Mouse (Mus musculus): Measurements from ENCODE around the gene Zrsr2. TPM values are rescaled to one million over a fixed set of nuclear protein-coding genes. Genes with fewer than 3 reads are reported as not detected.
A peak's percentile ranks its signal among the peaks of the same experiment; 100 is the strongest.

Gene Zrsr2
- polyA plus RNA-seq, 1 experiment: 51.0 TPM

GRCm38 (mm10) chrX:163951618-163952017 lies 6.8 kb downstream of the Zrsr2 start:
- Histone ChIP-seq H3K4me3 (ENCODE audit: insufficient read depth, low read length) (no peak overlapping the region), H3K4me1 (ENCODE audit: control insufficient read depth, insufficient read depth, low read length) (no peaks in the 10 kb centered on the region; the same call in 1 of the 2 replicates), H3K27ac (ENCODE audit: insufficient read depth, low read length) (no peak overlapping the region)
- no peak for TF ChIP-seq CTCF (IDR thresholded peaks at IDR 0.05; ENCODE audit: borderline replicate concordance, insufficient read depth, low read length)
- no peak for TF ChIP-seq POLR2A (IDR thresholded peaks at IDR 0.05; ENCODE audit: low read depth, low read length)

- TF ChIP-seq POLR2A (IDR thresholded peaks at IDR 0.05; ENCODE audit: low read depth, low read length): no peak
- TF ChIP-seq CTCF (IDR thresholded peaks at IDR 0.05; ENCODE audit: borderline replicate concordance, insufficient read depth, low read length): no peak
- Histone ChIP-seq H3K27ac (ENCODE audit: insufficient read depth, low read length) (no peak overlapping the region), H3K4me1 (ENCODE audit: control insufficient read depth, insufficient read depth, low read length) (no peaks in the 10 kb centered on the region), H3K4me3 (ENCODE audit: insufficient read depth, low read length) (no peak overlapping the region)
Measured at GRCm38 (mm10) chrX:163944381-163944780, 14.1 kb downstream of the Zrsr2 start.

GRCm38 (mm10) chrX:163938587-163938986 lies 19.9 kb downstream of the Zrsr2 start:
- Histone ChIP-seq H3K4me3 (ENCODE audit: insufficient read depth, low read length) (no peak overlapping the region), H3K4me1 (ENCODE audit: control insufficient read depth, insufficient read depth, low read length) (no peaks in the 10 kb centered on the region; the same call in 1 of the 2 replicates), H3K27ac (ENCODE audit: insufficient read depth, low read length) (peak overlapping the region; percentile 60)
- no peak for TF ChIP-seq CTCF (IDR thresholded peaks at IDR 0.05; ENCODE audit: borderline replicate concordance, insufficient read depth, low read length)

- H3K27ac ChIP-seq (ENCODE audit: insufficient read depth, low read length): no peak overlapping the region
- no peak overlapping the region for H3K4me3 ChIP-seq (ENCODE audit: insufficient read depth, low read length)
- no peak for TF ChIP-seq POLR2A (IDR thresholded peaks at IDR 0.05; ENCODE audit: low read depth, low read length)
- no peak for TF ChIP-seq CTCF (IDR thresholded peaks at IDR 0.05; ENCODE audit: borderline replicate concordance, insufficient read depth, low read length)
- H3K4me1 ChIP-seq (ENCODE audit: control insufficient read depth, insufficient read depth, low read length): no peaks in the 10 kb centered on the region; the same call in 1 of the 2 replicates
Measured at GRCm38 (mm10) chrX:163934731-163935130, 23.7 kb downstream of the Zrsr2 start.

GRCm38 (mm10) chrX:163929550-163929949 lies 28.9 kb downstream of the Zrsr2 start:
- no peaks in the 10 kb centered on the region for H3K4me1 ChIP-seq (ENCODE audit: control insufficient read depth, insufficient read depth, low read length)
- no peak overlapping the region for H3K4me3 ChIP-seq (ENCODE audit: insufficient read depth, low read length)
- no peak overlapping the region for H3K27ac ChIP-seq (ENCODE audit: insufficient read depth, low read length)
- TF ChIP-seq POLR2A (IDR thresholded peaks at IDR 0.05; ENCODE audit: low read depth, low read length) (no peak), CTCF (IDR thresholded peaks at IDR 0.05; ENCODE audit: borderline replicate concordance, insufficient read depth, low read length) (no peak)

GRCm38 (mm10) chrX:163912791-163913190 lies 45.7 kb downstream of the Zrsr2 start:
- Histone ChIP-seq H3K4me1 (ENCODE audit: control insufficient read depth, insufficient read depth, low read length) (no peaks in the 10 kb centered on the region), H3K27ac (ENCODE audit: insufficient read depth, low read length) (no peak overlapping the region), H3K4me3 (ENCODE audit: insufficient read depth, low read length) (no peak overlapping the region)
- TF ChIP-seq POLR2A (IDR thresholded peaks at IDR 0.05; ENCODE audit: low read depth, low read length): no peak
- TF ChIP-seq CTCF (IDR thresholded peaks at IDR 0.05; ENCODE audit: borderline replicate concordance, insufficient read depth, low read length): peak; percentile 27; the same call in 1 of the 2 replicates

- TF ChIP-seq CTCF (IDR thresholded peaks at IDR 0.05; ENCODE audit: borderline replicate concordance, insufficient read depth, low read length): no peak
- TF ChIP-seq POLR2A (IDR thresholded peaks at IDR 0.05; ENCODE audit: low read depth, low read length): no peak
- peak overlapping the region; percentile 62 for H3K4me3 ChIP-seq (ENCODE audit: insufficient read depth, low read length)
- H3K4me1 ChIP-seq (ENCODE audit: control insufficient read depth, insufficient read depth, low read length): no peaks in the 10 kb centered on the region
- no peak overlapping the region for H3K27ac ChIP-seq (ENCODE audit: insufficient read depth, low read length)
Measured at GRCm38 (mm10) chrX:163909381-163909780, 49.1 kb downstream of the Zrsr2 start.

- Histone ChIP-seq H3K4me3 (ENCODE audit: insufficient read depth, low read length) (peak within 1 kb of the TSS; percentile 62), H3K4me1 (ENCODE audit: control insufficient read depth, insufficient read depth, low read length) (no peaks in the 10 kb centered on the region), H3K27ac (ENCODE audit: insufficient read depth, low read length) (peak within 1 kb of the TSS; percentile 69)
- TF ChIP-seq CTCF (IDR thresholded peaks at IDR 0.05; ENCODE audit: borderline replicate concordance, insufficient read depth, low read length): no peak
- peak; percentile 77 for TF ChIP-seq POLR2A (IDR thresholded peaks at IDR 0.05; ENCODE audit: low read depth, low read length)
Measured at GRCm38 (mm10) chrX:163908337-163909250, 49.9 kb downstream of the Zrsr2 start, which contains the start of gene Ap1s2. Ap1s2 (plus strand) TSS chrX:163909017.

GRCm38 (mm10) chrX:163908003-163908336 lies 50.5 kb downstream of the Zrsr2 start:
- peak overlapping the region; percentile 69 for H3K27ac ChIP-seq (ENCODE audit: insufficient read depth, low read length)
- no peaks in the 10 kb centered on the region for H3K4me1 ChIP-seq (ENCODE audit: control insufficient read depth, insufficient read depth, low read length)
- TF ChIP-seq POLR2A (IDR thresholded peaks at IDR 0.05; ENCODE audit: low read depth, low read length) (no peak), CTCF (IDR thresholded peaks at IDR 0.05; ENCODE audit: borderline replicate concordance, insufficient read depth, low read length) (no peak)
- peak overlapping the region; percentile 50 for H3K4me3 ChIP-seq (ENCODE audit: insufficient read depth, low read length)

- no peak for TF ChIP-seq POLR2A (IDR thresholded peaks at IDR 0.05; ENCODE audit: low read depth, low read length)
- no peak for TF ChIP-seq CTCF (IDR thresholded peaks at IDR 0.05; ENCODE audit: borderline replicate concordance, insufficient read depth, low read length)
- Histone ChIP-seq H3K4me3 (ENCODE audit: insufficient read depth, low read length) (no peak overlapping the region), H3K27ac (ENCODE audit: insufficient read depth, low read length) (no peak overlapping the region; the same call in 1 of the 2 replicates), H3K4me1 (ENCODE audit: control insufficient read depth, insufficient read depth, low read length) (no peaks in the 10 kb centered on the region)
Measured at GRCm38 (mm10) chrX:163906861-163907260, 51.6 kb downstream of the Zrsr2 start.
